Mouse (Mus musculus): ENCODE results near the gene Rps12-ps3. TPM values are rescaled to one million over a fixed set of nuclear protein-coding genes. Genes with fewer than 3 reads are reported as not detected.
A peak's percentile ranks its signal among the peaks of the same experiment; 100 is the strongest.

Gene Rps12-ps3
- polyA plus RNA-seq (2016; fragmentation: Nextera tagmentation; extraction: Ambion mirVana), result 4.5 and 17.0 TPM in 2 replicates

DNA sequence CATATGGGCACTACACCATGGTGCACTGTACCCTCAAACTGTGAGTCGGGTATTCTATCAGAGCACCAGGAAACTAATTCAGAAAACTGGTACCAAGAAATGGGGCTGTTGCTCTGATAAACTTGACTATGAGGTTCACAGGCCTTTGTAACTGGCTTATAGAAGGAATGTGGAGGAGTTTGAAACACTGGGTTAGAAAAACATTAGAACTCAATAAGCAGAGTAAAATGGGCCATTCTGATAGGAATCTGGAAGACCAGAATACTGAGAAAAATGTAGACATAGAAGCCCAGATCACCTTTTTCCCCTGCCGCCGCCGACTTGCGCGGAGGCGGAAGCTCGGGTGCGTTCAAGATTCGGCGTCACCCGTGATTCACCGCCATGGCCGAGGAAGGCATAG is at the start of gene Rps12-ps3:
TSS of gene Rps12-ps3 (plus strand) at position 301 of the 400 bp plus-strand sequence.
- no peak for DNase-seq (ENCODE audit: low spot score)
- H3K36me3 ChIP-seq, result peaks cover 27% of the 10 kb centered on the region
- no peak within 1 kb of the TSS for H3K27ac ChIP-seq (replicated peaks)
- H3K27me3 ChIP-seq (ENCODE audit: low read depth, poor library complexity, severe bottlenecking), result no peaks in the 10 kb centered on the region
- H3K4me1 ChIP-seq, result no peaks in the 10 kb centered on the region
- WGBS, result 96% methylated on average over 14 of the region's 14 CpGs
- no peaks in the 10 kb centered on the region for H3K9me3 ChIP-seq (replicated peaks)
- H3K4me3 ChIP-seq, result no peak within 1 kb of the TSS

- 87% methylated on average over 7 of the region's 7 CpGs for WGBS
- no peak for DNase-seq (ENCODE audit: low spot score)
- no peak overlapping the region for H3K4me3 ChIP-seq
These were observed 48.9 kb upstream of the Rps12-ps3 start for GRCm38 (mm10) chr19:59273190-59273589.

DNA sequence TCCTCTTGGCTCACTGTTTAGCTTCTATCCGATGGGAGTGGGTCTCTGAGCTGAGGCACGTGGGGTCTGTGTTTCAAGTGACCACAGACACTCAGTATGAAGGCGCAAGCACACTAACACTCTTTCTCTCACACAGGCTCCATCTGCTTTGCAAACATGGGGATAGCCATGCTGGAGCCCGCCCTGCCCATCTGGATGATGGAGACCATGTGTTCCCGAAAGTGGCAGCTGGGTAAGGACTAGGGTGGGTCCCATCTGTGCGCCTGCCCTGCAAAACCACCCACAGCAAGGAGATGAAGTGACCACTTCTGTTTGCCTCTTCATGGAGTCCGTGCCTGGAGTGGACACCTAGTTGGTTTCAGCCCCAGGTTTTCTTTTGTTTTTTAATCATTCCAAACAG is 45.7 kb upstream of the Rps12-ps3 start:
- Histone ChIP-seq H3K27me3 (ENCODE audit: low read depth, poor library complexity, severe bottlenecking) (peaks cover 9% of the 10 kb centered on the region; the same call in 1 of the 2 replicates), H3K9me3 (replicated peaks) (no peaks in the 10 kb centered on the region), H3K4me3 (no peak overlapping the region), H3K36me3 (peaks cover 7% of the 10 kb centered on the region; the same call in 1 of the 2 replicates), H3K27ac (replicated peaks) (no peak overlapping the region), H3K4me1 (0 out of 2 replicates have a peak, but pooled peaks cover 3% of the 10 kb centered on the region)
- no peak for DNase-seq (ENCODE audit: low spot score)
- WGBS, result 90% methylated on average over 7 of the region's 7 CpGs

More at GRCm38 (mm10) chr19:59273190-59273589, 48.9 kb upstream of the Rps12-ps3 start:
- Histone ChIP-seq H3K4me1 (peaks cover 7% of the 10 kb centered on the region), H3K36me3 (no peaks in the 10 kb centered on the region), H3K27ac (replicated peaks) (no peak overlapping the region), H3K27me3 (ENCODE audit: low read depth, poor library complexity, severe bottlenecking) (peaks cover 39% of the 10 kb centered on the region), H3K9me3 (replicated peaks) (no peaks in the 10 kb centered on the region)

- no peaks in the 10 kb centered on the region for H3K27me3 ChIP-seq (ENCODE audit: low read depth, poor library complexity, severe bottlenecking)
- H3K4me1 ChIP-seq, result no peaks in the 10 kb centered on the region
- DNase-seq (ENCODE audit: low spot score), result no peak
- no peaks in the 10 kb centered on the region for H3K9me3 ChIP-seq (replicated peaks)
- H3K36me3 ChIP-seq, result peaks cover 10% of the 10 kb centered on the region; the same call in 1 of the 2 replicates
- H3K27ac ChIP-seq (replicated peaks), result no peak overlapping the region
- H3K4me3 ChIP-seq, result no peak overlapping the region
These were observed 41.2 kb upstream of the Rps12-ps3 start for GRCm38 (mm10) chr19:59280841-59281240.

DNA sequence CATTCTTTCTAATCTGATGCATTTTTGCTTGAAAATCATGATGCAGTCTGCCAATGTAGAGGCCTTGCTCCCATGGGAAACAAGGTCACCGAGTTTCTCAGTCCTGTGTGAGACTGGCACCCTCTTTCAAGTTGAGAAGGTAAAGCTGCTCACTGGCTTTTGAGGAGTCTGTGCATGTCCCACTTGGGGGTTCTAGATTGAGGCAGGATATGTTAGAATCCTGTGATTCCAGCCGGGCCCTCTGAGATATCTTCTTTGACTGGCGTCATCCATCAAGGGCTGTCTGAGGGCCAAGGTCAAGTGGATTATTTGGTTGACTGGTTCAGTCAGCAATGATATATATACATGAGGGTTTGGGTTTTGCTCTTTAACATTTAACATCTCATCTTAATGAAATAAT is 40.1 kb upstream of the Rps12-ps3 start:
- peaks cover 10% of the 10 kb centered on the region; the same call in 1 of the 2 replicates for H3K36me3 ChIP-seq
- no peak overlapping the region for H3K4me3 ChIP-seq
- H3K4me1 ChIP-seq, result no peaks in the 10 kb centered on the region
- no peaks in the 10 kb centered on the region for H3K27me3 ChIP-seq (ENCODE audit: low read depth, poor library complexity, severe bottlenecking)
- H3K27ac ChIP-seq (replicated peaks), result no peak overlapping the region
- DNase-seq (ENCODE audit: low spot score), result peak; percentile 7
- WGBS, result 93% methylated on average over 3 of the region's 3 CpGs
- no peaks in the 10 kb centered on the region for H3K9me3 ChIP-seq (replicated peaks)

GRCm38 (mm10) chr19:59289042-59289441 is 33.0 kb upstream of the Rps12-ps3 start:
- Histone ChIP-seq H3K9me3 (replicated peaks) (no peaks in the 10 kb centered on the region), H3K27ac (replicated peaks) (no peak overlapping the region), H3K4me1 (no peaks in the 10 kb centered on the region), H3K4me3 (no peak overlapping the region), H3K36me3 (0 out of 2 replicates have a peak, but pooled peaks cover 3% of the 10 kb centered on the region), H3K27me3 (ENCODE audit: low read depth, poor library complexity, severe bottlenecking) (no peaks in the 10 kb centered on the region)
- DNase-seq (ENCODE audit: low spot score), result no peak

GRCm38 (mm10) chr19:59289811-59290210 is 32.3 kb upstream of the Rps12-ps3 start:
- Histone ChIP-seq H3K27ac (replicated peaks) (no peak overlapping the region), H3K9me3 (replicated peaks) (no peaks in the 10 kb centered on the region), H3K4me1 (no peaks in the 10 kb centered on the region), H3K36me3 (0 out of 2 replicates have a peak, but pooled peaks cover 3% of the 10 kb centered on the region), H3K27me3 (ENCODE audit: low read depth, poor library complexity, severe bottlenecking) (no peaks in the 10 kb centered on the region), H3K4me3 (no peak overlapping the region)
- 92% methylated on average over 6 of the region's 6 CpGs for WGBS
- no peak for DNase-seq (ENCODE audit: low spot score)

- Histone ChIP-seq H3K9me3 (replicated peaks) (no peaks in the 10 kb centered on the region), H3K4me3 (no peak overlapping the region), H3K27me3 (ENCODE audit: low read depth, poor library complexity, severe bottlenecking) (no peaks in the 10 kb centered on the region), H3K27ac (replicated peaks) (no peak overlapping the region), H3K4me1 (no peaks in the 10 kb centered on the region), H3K36me3 (peaks cover 4% of the 10 kb centered on the region; the same call in 1 of the 2 replicates)
- no peak for DNase-seq (ENCODE audit: low spot score)
- 90% methylated on average over 5 of the region's 5 CpGs for WGBS
These were observed 29.8 kb upstream of the Rps12-ps3 start for GRCm38 (mm10) chr19:59292183-59292839.

- DNase-seq (ENCODE audit: low spot score), result no peak
- no peaks in the 10 kb centered on the region for H3K27me3 ChIP-seq (ENCODE audit: low read depth, poor library complexity, severe bottlenecking)
- peaks cover 27% of the 10 kb centered on the region for H3K36me3 ChIP-seq
- no peak overlapping the region for H3K27ac ChIP-seq (replicated peaks)
- no peaks in the 10 kb centered on the region for H3K4me1 ChIP-seq
- no peak overlapping the region for H3K4me3 ChIP-seq
- H3K9me3 ChIP-seq (replicated peaks), result no peaks in the 10 kb centered on the region
These were observed 6.8 kb upstream of the Rps12-ps3 start for GRCm38 (mm10) chr19:59315308-59315707.

DNA sequence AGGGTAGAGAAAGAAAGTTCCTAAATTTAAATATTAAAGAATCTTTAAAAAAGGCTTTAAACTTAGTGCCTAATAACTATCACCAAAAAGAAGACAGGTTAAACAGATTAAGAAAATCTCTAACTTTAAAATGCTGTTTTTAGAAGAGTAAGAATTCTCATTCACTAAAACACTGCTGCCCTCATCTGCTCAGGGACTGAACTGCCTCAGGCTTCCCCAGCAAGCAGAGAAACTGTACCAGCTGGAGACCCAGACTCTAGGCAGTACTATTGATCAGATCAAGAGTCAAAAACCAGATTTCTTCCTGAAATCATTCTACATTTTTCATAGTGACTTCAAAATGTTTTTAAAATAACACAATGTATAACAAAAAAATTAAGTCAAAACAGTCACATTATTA is 5.5 kb upstream of the Rps12-ps3 start:
- Histone ChIP-seq H3K4me3 (no peak overlapping the region), H3K9me3 (replicated peaks) (no peaks in the 10 kb centered on the region), H3K27ac (replicated peaks) (no peak overlapping the region), H3K27me3 (ENCODE audit: low read depth, poor library complexity, severe bottlenecking) (no peaks in the 10 kb centered on the region), H3K4me1 (no peaks in the 10 kb centered on the region), H3K36me3 (peaks cover 27% of the 10 kb centered on the region)
- no peak for DNase-seq (ENCODE audit: low spot score)

DNA sequence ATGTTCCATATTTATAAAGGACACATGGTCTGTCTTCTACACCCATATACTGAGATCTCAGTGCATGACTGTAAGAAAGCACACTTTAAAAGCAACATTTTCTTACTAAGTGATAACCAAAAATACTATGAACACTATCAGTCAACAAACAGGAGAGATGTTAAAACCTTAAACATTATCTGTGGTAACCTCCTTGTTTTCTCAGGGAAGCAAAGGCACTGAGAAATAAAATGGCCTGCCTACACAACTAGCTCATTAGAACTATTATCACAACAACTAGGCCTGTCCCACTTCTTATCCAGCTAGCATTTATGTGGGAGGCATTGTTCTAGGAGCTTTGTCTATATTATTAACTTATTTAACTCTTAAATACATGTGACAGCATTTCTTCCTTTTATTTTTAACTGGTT is 8.7 kb downstream of the Rps12-ps3 start:
- DNase-seq (ENCODE audit: low spot score), result no peak
- Histone ChIP-seq H3K4me1 (no peaks in the 10 kb centered on the region), H3K27ac (replicated peaks) (no peak overlapping the region), H3K27me3 (ENCODE audit: low read depth, poor library complexity, severe bottlenecking) (no peaks in the 10 kb centered on the region), H3K36me3 (peaks cover 14% of the 10 kb centered on the region; the same call in 1 of the 2 replicates), H3K9me3 (replicated peaks) (no peaks in the 10 kb centered on the region), H3K4me3 (no peak overlapping the region)

- Histone ChIP-seq H3K27ac (replicated peaks) (no peak overlapping the region), H3K36me3 (peaks cover 19% of the 10 kb centered on the region), H3K4me1 (peaks cover 13% of the 10 kb centered on the region), H3K9me3 (replicated peaks) (no peaks in the 10 kb centered on the region), H3K27me3 (ENCODE audit: low read depth, poor library complexity, severe bottlenecking) (no peaks in the 10 kb centered on the region), H3K4me3 (no peak overlapping the region)
- no peak for DNase-seq (ENCODE audit: low spot score)
- WGBS, result 90% methylated on average over 1 of the region's 1 CpGs
These were observed 14.6 kb downstream of the Rps12-ps3 start for GRCm38 (mm10) chr19:59336655-59337054.

DNA sequence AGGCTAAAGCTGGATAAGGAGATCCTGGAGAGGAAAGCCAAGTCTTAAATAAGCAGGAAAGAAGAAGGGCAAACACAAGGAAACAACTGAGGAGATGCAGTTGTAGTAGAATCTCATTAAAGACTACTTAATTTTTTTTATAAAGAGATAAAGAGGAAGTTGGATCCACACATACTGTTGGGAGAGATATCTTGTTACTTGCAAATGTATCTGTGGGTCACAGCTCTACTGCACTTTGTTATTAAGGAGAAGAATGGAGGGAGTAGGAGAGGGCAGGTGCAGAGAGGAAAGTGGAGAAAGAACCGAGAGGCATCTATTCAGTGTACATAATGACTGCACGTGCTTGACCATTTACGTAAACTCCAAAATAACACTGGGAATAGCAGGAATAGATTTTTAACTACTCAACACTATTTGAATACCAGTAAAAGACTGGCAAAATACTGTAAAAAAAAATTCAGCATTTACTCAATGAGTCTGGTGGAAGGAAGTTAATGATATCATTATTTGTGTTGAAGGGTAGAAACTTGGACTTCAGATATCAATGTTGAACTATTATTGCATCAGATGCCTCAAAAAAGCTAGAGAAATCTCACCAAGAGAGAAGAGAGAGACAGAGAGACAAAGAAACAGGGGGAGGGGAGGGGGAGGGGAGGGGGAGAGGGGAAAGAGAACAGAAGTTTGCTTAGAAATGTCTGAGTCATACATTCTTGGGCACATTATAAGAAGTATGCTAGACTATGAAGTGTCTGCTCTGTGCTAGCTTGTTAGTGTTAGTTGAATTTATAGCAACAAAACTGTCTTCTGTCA is 16.0 kb downstream of the Rps12-ps3 start:
- WGBS, result 95% methylated on average over 3 of the region's 3 CpGs
- no peak for DNase-seq (ENCODE audit: low spot score)
- no peaks in the 10 kb centered on the region for H3K27me3 ChIP-seq (ENCODE audit: low read depth, poor library complexity, severe bottlenecking)

More for the DNA sequence above, 16.0 kb downstream of the Rps12-ps3 start:
- peaks cover 28% of the 10 kb centered on the region for H3K4me1 ChIP-seq
- no peaks in the 10 kb centered on the region for H3K9me3 ChIP-seq (replicated peaks)
- no peak overlapping the region for H3K27ac ChIP-seq (replicated peaks)
- H3K4me3 ChIP-seq, result no peak overlapping the region
- peaks cover 17% of the 10 kb centered on the region for H3K36me3 ChIP-seq
